Mouse (Mus musculus) spleen, adult 2 months (tissue): Measurements from ENCODE around the gene Ncf1.

Experiments
- CTCF ChIP-seq: fragments of 200-500 bp; IDR thresholded peaks from 2 replicates; pipeline ENCODE4 v1.5.1; 2011; ENCODE audit warnings: mild to moderate bottlenecking, inconsistent platforms; ENCODE audit not compliant: insufficient read depth, insufficient read length, insufficient replicate concordance; ENCODE audit errors: extremely low read depth
- POLR2A ChIP-seq: fragments of 200-500 bp; IDR thresholded peaks from 2 replicates; pipeline ENCODE4 v1.6.1; 2011; ENCODE audit warnings: low read depth, low read length, inconsistent platforms

- TF ChIP-seq POLR2A: no peak
- no peak for TF ChIP-seq CTCF
Observed at GRCm38 (mm10) chr5:134182172-134182571, 47.3 kb downstream of the Ncf1 start.
